Mouse (Mus musculus): ENCODE measurements around the gene Hivep3. TPM values are rescaled to one million over a fixed set of nuclear protein-coding genes. Genes with fewer than 3 reads are reported as not detected.

The Hivep3 gene
- total RNA-seq, 2 experiments from 2014 or later = 63.9 to 64.4 TPM

- no peak for DNase-seq
- intact Hi-C loops (cut with DNase I) = no loop called here
Observed at GRCm38 (mm10) chr4:119996377-119996776, 262.8 kb downstream of the Hivep3 start.

GRCm38 (mm10) chr4:119997351-119997750 is 263.8 kb downstream of the Hivep3 start:
- intact Hi-C loops (cut with DNase I) = no loop called here

DNA sequence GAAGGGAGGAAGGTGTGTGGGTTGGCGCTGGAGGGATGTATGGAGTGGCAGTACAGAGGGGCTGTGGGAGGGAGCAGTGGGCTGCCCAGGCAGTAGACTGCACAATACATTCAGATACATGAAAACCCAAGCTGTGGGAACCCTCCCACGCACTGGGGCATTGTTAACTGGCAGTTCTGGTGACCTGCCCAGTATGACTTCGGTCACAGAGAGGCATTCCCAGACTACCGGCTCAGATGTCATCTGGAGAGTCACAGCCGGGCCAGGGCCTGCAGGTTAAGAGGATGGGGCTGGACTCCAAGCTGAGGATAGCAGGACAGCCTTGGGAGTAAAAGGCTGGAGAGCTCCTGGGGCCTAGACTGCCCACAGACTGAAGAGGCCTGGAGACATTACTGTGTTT is 265.3 kb downstream of the Hivep3 start:
- DNase-seq = no peak
- intact Hi-C loops (cut with DNase I) = no loop called here

More at GRCm38 (mm10) chr4:119997351-119997750, 263.8 kb downstream of the Hivep3 start:
- DNase-seq = no peak

- intact Hi-C loops (cut with DNase I) = no loop called here
- no peak for DNase-seq
Observed at GRCm38 (mm10) chr4:120000881-120001280, 267.3 kb downstream of the Hivep3 start.

DNA sequence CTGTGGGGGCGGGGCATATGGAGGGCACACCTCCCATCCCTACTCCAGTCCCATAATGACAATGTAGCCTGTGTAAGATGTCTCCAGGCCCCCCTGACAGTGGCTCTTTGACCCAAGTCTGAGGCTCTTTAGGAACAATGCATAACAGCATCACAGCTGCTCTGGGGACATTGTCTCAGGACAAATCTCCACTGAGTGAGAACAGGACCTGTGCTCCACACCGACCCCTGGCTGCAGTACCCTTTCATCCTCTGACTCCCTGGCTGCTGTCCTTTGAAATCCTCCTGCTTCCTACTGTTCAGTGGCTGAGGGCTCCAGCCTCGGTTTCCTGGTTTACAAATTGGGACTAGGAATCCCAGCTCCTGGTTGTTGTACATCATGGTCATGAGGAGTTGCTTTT is 269.4 kb downstream of the Hivep3 start:
- intact Hi-C loops (cut with DNase I) = no loop called here
- no peak for DNase-seq

GRCm38 (mm10) chr4:120006046-120006445 is 272.5 kb downstream of the Hivep3 start:
- intact Hi-C loops (cut with DNase I) = no loop called here
- DNase-seq = no peak

GRCm38 (mm10) chr4:120007889-120008288 is 274.3 kb downstream of the Hivep3 start:
- intact Hi-C loops (cut with DNase I) = no loop called here
- no peak for DNase-seq

DNA sequence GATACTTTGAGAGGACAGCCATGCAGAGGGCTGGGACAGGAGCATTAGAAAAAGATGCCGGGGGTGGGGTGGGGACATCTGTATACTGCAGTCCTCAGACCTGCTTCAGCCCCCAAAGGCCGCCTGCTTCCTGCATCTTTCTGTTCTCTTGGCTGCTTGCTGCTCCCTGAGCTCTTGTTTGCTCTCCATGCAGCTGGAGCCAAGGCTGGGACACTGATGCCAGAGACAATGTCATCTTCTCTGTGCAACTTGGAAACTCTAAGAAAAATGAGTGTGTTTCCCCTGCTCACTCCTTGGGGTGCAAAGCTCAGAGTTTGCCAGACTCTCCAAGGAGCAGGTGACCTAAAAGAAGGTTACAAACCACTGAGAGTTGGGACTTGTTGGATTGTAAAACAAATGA is 275.6 kb downstream of the Hivep3 start:
- intact Hi-C loops (cut with DNase I) = no loop called here
- no peak for DNase-seq

- intact Hi-C loops (cut with DNase I) = no loop called here
- DNase-seq = no peak
Observed at GRCm38 (mm10) chr4:120011788-120012187, 278.2 kb downstream of the Hivep3 start.

DNA sequence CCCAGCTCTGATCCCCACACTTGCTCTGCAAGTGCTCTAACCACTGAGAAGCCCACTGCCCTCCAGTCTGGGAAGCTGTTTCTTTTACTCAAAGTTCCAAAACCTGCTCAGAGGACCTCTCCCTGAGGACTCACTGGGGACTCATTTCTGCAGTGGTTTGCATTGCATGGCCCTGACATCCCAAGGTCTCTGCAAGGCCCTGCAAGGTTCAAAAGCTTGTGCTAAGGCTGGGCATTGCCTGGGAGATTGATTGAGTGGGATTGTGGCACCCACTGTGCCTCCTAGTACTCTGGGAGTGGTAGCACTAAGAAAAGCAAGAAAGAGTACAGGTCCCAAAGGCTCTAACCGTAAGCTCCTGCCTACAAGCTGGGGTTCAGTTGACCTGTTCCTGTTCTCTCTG is 279.3 kb downstream of the Hivep3 start:
- no peak for DNase-seq
- intact Hi-C loops (cut with DNase I) = no loop called here

DNA sequence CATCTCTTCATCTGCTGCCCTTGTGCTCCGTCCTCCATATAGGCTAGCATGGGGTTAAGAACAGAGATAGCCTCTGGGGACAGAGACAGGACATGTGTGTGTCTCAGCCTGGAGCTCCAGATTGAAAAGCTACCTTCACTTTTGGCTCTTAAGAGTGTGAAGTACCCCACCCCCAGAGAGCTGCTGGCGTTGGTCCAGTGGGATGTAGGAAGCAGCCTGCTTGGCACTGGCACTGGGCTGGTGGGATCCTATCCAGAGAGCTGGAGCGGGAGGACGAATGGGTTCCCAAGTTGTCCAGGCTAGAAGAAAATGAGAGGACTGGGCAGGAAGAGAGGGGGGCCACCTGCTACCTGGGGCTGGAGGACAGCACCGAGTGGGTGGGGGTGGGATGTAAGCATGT is 284.8 kb downstream of the Hivep3 start:
- peak; percentile 92 for DNase-seq
- intact Hi-C loops (cut with DNase I) = no loop called here

DNA sequence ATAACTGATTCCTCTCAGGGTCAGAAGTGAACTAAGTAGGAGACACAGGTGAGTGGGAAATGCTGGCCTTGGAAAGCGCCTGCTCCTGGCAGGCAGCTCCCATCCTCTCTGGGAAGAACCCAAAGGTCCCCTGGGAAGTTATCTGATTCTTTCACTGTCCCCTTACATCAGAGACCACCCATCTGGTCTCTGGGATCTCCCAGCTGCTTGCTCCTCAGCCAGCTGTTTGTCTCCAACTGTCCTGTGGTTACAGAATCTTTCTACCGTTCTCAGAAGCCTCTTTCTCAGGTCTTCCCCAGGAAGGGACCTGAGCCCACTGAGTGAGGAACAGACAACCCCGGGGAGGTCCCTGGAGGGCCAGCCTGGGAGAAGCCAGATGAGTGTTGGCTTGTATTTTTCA is 288.8 kb downstream of the Hivep3 start:
- intact Hi-C loops (cut with DNase I) = no loop called here
- DNase-seq = no peak

DNA sequence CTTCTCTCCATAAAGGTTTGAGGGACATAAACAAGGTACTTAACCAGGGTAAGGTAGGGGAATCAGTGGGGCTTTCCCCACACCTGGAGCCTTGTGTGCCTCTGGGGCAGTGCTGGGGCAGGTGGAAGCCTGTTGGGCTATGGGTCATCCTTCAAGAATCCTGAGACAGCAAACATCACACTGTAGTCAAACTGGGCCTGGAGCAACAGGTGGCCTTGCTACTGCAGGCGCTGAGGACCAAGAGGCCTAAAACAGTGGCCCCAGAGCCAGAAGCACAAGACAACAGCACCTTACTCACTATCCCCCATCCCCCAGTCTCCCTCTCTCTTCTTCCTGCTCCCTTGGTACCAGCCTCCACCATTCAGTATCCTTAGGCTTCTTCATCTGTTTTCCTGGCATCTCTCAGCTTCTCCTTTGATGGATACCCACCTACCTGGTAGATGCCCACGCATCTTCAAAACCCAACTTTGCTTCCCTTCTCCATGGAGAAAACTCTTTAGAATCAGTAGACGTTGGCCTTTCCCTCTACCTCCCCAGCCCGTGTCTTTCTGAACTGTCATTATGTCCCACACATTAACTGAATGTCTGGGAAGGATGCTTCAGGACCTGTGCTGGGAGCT is 289.7 kb downstream of the Hivep3 start:
- DNase-seq = no peak
- intact Hi-C loops (cut with DNase I) = no loop called here

GRCm38 (mm10) chr4:120024071-120024470 is 290.5 kb downstream of the Hivep3 start:
- intact Hi-C loops (cut with DNase I) = no loop called here
- DNase-seq = peak; percentile 70

- intact Hi-C loops (cut with DNase I) = no loop called here
- DNase-seq = no peak
Observed at GRCm38 (mm10) chr4:120027671-120028070, 294.1 kb downstream of the Hivep3 start.

GRCm38 (mm10) chr4:120029937-120030336 is 296.4 kb downstream of the Hivep3 start:
- no peak for DNase-seq
- intact Hi-C loops (cut with DNase I) = loop anchor here (10.0 kb wide), 1 partner anchor 85 kb away; no protein-coding TSS in a partner anchor

DNA sequence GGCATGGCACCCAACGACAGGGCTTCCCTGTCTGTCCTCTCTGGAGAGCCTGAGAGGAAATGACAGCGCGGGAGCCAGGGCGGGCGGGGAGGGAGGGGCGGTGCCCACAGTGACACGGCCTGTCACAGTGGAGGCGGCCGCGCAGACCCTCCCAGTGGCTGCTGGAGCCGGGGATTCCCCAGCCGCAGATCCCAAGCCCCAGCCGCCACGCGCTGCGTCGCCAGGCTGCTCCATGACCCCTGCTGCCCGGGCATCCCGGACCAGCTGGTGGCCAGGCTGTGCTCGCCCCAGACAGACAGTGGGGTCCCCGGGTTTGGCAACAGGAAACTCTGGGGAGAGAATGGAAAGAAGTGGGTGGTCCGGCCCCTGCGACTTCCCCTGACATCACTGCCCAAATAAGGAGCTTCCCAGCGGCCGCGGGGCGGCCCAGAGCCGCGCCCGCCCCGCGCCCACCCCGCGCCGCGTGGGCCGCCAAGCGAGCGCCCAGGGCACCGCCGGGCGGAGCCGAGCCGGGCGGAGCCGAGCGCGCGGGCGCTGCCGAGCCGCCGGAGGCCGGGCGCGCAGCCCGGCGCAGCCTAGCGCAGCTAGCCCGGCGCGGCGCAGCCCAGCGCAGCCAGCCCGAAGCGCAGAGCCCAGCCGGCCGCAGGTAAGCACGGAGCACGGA is 298.9 kb downstream of the Hivep3 start:
- peak; percentile 56 for DNase-seq

DNA sequence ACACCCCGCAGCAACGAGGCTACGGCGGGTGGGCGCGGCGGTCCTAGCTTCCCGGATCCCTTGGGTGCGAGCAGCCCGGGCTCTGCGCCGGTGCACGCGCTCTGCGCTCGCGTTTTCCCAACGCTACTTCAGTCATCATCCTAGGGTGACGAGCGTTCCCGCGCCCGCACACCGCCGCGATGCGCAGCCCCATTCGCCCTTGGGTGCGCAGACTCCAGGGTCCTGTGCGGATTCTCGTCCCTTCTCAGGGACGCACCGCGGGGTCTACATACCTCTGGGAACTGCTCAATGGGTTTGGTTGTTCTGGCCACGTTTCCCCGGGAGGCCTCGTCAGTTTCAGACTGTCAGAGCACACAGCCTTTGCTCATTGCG is 299.4 kb downstream of the Hivep3 start:
- intact Hi-C loops (cut with DNase I) = loop anchor here (10.0 kb wide), 1 partner anchor 88 kb away; no protein-coding TSS in a partner anchor
- DNase-seq = peak; percentile 21

More for the DNA sequence above, 298.9 kb downstream of the Hivep3 start:
- intact Hi-C loops (cut with DNase I) = loop anchor here (10.0 kb wide), 1 partner anchor 88 kb away; no protein-coding TSS in a partner anchor

GRCm38 (mm10) chr4:120036294-120036693 is 302.7 kb downstream of the Hivep3 start:
- intact Hi-C loops (cut with DNase I) = loop anchor here (10.0 kb wide), 1 partner anchor 91 kb away; no protein-coding TSS in a partner anchor
- DNase-seq = no peak

GRCm38 (mm10) chr4:120037007-120037406 is 303.4 kb downstream of the Hivep3 start:
- intact Hi-C loops (cut with DNase I) = loop anchor here (10.0 kb wide), 1 partner anchor 92 kb away; no protein-coding TSS in a partner anchor
- no peak for DNase-seq

- DNase-seq = no peak
- intact Hi-C loops (cut with DNase I) = no loop called here
Observed at GRCm38 (mm10) chr4:120041520-120041919, 307.9 kb downstream of the Hivep3 start.

DNA sequence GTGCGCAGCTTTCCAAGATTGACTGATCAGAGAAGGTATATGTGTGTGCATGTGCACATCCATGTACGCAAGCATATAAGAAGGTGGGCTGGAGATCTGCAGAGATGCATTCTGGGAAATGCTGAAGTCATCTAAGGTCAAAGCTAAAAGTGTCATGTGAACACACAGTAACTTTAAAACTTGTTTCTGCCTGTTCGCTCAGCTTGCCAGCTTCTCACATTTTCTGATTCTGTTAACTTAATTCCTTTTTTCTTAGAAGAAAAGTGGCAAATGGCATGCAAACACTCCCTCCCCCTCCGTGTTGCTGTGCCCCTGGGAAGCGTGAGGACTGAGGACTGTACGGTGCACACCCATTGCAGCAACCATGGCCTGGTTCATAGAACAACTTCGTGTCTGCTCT is 308.9 kb downstream of the Hivep3 start:
- intact Hi-C loops (cut with DNase I) = no loop called here
- DNase-seq = no peak
